Mouse (Mus musculus) gastrocnemius, adult 8-10 months (tissue): ENCODE data around the gene Scn3b. TPM values are rescaled to one million over a fixed set of nuclear protein-coding genes. Genes with fewer than 3 reads are reported as not detected.

Experiments used
- DNase-seq, 2 experiments: peaks; one replicate each; pipeline ENCODE4 v3.0.0; 2022; ENCODE audit warnings: low spot score in 2 of 2
- total RNA-seq, 4 experiments: library from RNA; stranded (reverse); gene quantifications; 2 replicates each; pipeline ENCODE4 v1.2.4; 2022

Scn3b gene
- total RNA-seq, 4 experiments from 2014 or later = 0.70 to 1.7 (median 0.97) TPM

- DNase-seq = peak in 1 of 2 experiments; percentile 23
Observed at GRCm38 (mm10) chr9:40316865-40317660, 48.0 kb downstream of the Scn3b start.

- DNase-seq = no peak
Observed at GRCm38 (mm10) chr9:40317735-40318134, 48.7 kb downstream of the Scn3b start.

GRCm38 (mm10) chr9:40318771-40319170, 49.8 kb downstream of the Scn3b start:
- DNase-seq = peak in 1 of 2 experiments; percentile 25

DNA sequence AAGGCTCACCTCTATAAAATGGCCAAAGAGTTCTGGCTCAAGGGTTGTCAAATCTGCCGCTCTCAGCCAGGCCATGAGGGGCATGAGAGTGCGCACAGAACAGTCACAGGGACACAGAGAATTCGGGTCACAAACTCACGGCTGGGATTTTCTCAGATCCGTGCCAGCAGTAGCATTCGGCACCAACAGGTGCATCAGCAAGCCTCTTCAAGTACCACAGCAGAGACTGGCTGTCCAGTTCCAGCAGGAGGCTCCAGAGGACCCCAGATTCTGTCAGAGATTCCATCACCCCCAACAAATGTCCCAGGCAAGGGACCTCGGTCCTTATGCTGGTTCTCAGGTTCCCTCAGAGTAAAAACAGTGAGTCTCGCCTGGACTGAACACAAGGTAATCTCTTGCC, 51.4 kb downstream of the Scn3b start:
- no peak for DNase-seq

DNA sequence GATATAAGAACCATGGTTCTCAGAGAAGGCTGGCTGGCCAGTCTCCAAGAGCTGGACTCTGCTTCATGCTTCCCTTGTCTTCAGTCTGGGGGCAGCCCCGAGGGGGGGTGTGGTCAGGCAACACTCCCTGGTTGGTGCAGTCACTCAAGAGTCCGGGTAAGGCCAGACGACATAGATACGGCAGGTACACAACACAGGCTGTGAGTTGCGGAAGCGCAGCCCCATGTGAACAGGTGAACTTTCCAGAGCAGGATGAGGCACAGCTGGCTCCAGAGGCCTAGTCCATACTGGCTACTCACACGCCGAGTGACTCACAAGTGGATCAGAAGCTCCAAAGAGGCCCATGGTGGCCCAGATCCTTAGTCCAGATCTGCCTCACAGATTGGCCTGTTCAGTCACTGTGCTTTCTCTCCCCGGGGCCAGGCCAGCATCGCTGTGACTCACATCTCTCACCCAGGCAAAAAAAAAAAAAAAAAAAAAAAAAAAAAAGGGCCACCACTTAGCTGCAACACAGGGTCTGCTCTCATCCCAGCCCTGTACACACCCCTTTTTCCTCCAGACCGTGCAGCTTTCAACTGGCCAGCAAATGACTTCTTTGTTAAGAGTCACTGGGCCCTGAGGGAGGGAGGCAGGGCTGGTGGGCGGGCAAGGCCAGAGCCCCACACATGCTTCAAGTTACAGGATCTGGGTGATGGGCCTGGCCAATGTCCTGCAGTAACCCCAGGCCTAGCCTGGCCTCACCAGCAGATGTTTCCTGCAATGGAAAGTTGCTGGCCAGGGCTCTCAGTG, 52.1 kb downstream of the Scn3b start:
- DNase-seq = peak; percentile 85 to 91

DNA sequence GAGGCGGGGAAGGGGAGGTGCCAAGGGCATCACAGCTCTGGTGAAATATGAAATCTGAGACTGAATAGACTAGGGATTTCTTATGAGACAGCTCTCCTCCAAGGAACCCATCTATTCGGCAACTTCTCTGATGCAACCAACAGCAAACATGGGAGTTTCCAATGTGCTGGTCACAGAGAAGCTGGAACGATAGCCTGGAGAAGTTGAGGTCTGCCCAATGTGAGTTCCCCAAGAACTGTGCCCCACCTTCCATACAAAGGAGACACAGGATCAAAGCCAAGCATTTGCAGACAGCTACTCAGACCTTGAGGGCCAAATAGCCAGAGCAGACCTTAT, 52.6 kb downstream of the Scn3b start:
- no peak for DNase-seq

- no peak for DNase-seq
Observed at GRCm38 (mm10) chr9:40322372-40322771, 53.4 kb downstream of the Scn3b start.

GRCm38 (mm10) chr9:40323171-40323570, 54.2 kb downstream of the Scn3b start:
- DNase-seq = no peak

DNA sequence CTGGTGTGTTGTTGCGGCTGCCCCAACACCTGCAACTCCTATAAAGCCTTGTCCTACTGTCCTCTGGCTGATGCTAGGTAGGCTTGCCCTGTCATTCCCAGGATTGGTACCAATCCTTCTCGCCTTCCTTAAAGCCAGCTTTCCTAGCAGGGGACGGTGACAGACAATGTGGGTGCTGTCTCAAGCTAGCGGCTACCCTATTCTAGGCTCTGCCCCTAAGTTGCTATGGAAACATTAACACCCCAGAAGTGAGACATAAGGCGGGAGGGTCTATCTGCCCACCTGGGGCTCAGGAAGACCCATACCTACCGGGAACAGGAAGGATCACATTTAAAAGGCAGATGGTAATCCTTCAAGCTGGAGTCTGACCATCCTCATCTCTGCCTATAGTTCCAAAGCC, 54.8 kb downstream of the Scn3b start:
- no peak for DNase-seq

DNA sequence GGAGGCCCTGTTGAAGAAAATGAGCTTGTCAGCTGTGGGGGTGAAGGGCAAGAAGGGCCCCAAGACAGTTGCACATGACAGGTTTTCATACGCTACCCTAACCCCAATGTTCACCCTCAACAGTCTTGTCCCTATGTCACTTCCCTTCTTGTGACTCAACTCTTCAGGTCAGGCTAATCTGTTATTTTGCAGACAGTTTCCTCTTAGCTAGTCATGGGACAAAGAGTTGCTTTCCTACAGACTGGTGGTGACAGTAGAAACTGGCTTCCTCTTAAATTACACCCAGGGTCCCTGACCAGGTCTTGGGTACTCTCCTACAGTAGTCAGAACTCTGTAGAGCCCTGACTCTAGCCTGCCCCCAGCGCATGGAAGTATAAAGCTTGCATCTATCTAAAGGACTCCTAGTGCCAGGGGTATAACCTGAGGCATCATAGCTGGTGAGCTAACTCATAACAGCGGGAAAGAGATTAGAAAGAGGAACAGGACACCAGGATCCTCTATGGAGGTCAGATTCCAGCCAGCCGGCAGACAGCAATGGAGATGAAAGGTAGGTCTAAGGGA, 55.3 kb downstream of the Scn3b start:
- no peak for DNase-seq

- peak in 1 of 2 experiments; percentile 46 for DNase-seq
Observed at GRCm38 (mm10) chr9:40324826-40325225, 55.8 kb downstream of the Scn3b start.

- no peak for DNase-seq
Observed at GRCm38 (mm10) chr9:40326260-40326915, 57.4 kb downstream of the Scn3b start.

GRCm38 (mm10) chr9:40330609-40331382, 61.8 kb downstream of the Scn3b start:
- DNase-seq = peak; percentile 78 to 83

DNA sequence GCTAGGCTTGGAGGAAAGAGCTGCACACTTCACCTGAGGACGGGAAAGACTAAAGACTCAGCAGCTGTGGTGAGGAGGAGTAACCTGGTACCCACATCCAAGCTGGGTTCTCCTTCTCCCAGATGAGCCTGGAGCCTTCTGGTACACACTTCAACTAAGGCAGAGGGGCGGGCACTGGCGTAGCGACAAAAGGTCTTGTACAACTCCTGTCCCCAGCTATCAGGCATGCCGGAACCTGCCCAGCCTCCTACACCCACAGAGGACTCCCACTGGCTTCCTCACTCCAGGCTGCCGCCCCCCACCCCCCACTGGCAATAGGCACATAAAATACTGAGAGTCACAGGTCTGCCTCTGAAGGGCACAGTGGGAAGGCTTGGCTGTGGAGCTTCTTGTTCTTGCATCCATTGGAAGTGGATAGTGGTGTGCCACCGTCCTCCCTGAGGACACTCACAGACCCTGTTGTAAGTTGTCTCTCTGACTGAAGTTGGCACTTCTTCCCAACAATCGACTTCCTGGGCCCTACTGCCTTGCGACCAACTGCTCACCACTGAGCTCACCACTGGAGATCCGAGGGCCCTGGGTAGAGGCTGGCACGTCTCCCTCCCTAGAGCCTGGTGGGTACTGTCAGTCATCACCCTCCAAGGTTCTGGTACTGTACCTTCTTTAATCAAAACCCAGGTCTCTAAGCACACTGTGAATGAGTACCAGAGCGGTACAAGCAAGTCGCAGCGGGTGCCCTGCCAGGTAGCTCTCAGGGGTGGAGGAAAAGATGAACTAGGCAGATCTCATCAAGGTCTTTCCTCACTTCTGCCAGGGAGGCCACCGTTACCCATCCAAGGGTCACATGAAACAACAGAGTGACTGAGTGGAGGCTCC, 62.6 kb downstream of the Scn3b start:
- DNase-seq = no peak

DNA sequence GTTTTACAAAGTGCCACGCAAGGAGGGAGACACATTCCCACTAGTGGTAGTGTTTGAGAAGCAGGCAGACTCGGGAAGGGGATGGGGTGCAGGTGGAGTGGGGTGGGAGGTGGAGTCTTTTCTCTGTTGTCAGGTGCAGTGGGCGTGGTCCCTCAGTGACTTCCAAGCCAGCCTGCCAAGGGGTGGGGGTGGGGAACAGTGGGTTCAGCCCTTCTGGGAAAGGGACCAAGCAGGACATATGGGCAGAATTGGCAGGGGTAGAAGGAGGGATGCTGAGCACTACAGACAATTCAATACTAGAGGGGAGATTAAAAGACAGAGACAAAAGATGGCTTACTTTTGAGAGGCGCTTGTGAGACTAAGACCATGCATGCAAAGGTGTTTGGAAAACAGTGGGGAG, 63.3 kb downstream of the Scn3b start:
- DNase-seq = no peak

DNA sequence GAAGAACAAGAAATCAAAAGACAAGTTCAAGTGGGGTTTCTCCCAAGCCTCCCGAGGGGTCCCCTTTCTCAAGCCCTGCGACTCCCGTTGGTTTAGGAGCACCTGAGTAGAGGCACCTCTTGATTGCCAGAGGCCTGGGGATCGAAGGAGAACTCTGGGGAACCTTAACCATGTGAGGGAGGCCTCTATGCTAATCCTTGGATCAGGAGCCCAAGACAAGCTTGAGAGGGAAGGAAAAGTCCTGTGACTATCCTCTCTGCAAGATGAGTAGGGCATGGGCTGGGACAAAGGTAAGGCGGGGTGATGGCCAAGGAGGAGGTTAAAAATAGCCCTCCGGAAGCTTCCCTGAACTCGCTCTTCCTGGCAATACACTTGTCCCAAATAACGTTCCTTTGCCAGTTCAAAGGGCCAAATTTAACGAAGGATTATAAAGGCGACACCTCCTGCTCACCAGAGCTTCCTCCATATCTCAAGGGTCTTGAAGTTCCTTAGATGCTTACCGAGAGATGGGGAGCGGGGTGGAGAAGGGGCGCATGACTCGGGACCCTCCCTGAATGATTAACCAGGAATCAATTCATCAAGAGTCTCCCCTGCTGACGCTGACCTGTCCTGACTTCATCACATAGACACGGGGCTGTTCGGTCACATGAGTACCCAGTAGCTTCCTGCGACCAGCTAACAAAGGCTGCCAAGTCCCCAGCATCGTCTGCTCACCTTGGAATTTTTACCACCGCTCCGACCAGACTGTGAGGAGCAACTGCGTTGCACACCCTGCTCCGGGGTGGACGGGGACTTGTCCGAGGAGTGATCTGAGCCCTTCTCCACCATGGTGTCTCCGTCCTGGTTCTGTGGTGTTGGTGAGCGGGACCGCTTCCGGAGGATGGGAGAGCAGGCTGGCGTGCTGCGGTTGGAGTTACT, 64.0 kb downstream of the Scn3b start:
- DNase-seq = no peak

DNA sequence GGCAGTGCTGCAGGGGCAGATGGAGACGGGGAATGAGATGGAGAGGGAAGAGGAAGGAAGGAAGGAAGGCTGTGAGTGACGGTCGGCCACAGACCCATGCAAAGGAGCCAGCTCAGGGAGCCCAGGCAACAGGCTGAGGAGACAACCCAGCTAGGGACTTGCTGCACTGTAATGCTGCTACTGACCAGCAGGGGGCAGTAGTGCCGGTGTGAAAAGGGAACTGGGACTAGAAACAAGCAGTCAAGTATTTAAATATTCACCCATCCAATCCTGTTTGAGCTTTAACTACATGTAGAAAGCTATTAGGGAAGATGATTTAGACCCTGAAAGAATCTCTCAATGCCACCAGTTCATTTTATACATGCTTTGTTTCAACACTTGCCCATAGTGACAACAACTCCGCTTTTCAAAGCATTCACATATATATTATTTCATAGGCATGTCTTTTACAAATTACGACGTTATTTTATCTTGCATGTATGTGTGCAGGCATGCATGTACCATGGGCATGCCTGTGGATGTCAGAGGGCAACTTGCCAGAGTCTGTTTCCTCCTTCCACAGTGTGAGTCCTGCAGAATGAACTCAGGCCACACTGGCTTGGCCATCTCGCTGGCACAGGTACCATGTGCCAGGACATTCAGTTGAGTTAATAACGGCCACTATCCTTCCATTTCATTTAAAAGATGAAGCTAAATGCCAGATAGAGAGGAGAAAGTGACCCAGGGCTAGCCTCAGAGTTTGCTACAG, 64.8 kb downstream of the Scn3b start:
- DNase-seq = peak in 1 of 2 experiments; percentile 24

- DNase-seq = no peak
Observed at GRCm38 (mm10) chr9:40334617-40335016, 65.6 kb downstream of the Scn3b start.
